Mouse (Mus musculus) bone marrow, adult 2 months (tissue): Measurements from ENCODE around the gene Kcnip4.

Source experiments
- CTCF ChIP-seq: fragments of 200-500 bp; IDR thresholded peaks from 2 replicates; pipeline ENCODE4 v1.5.1; 2011; ENCODE audit warnings: low read length, control low read depth; ENCODE audit not compliant: control insufficient read depth, insufficient read depth
- POLR2A ChIP-seq: fragments of 200-500 bp; IDR thresholded peaks from 2 replicates; pipeline ENCODE4 v1.6.1; 2011; ENCODE audit warnings: low read depth, mild to moderate bottlenecking, control low read depth, low read length, borderline replicate concordance; ENCODE audit not compliant: control insufficient read depth

- TF ChIP-seq CTCF: no peak
- no peak for TF ChIP-seq POLR2A
Observed at GRCm38 (mm10) chr5:49563751-49564150, 39.0 kb upstream of the Kcnip4 start.
